Mouse (Mus musculus) right cerebral cortex, postnatal 14 days (tissue): Measurements from ENCODE around the gene Tnfrsf13c.
"Not testable (repeated sequence)": the region's sequence is repeated elsewhere in the genome, so short reads cannot be mapped to it uniquely, and the experiment has no call there.

Experiments used
- DNase-seq: peaks from one replicate; pipeline ENCODE4 v3.0.0; 2022

The Tnfrsf13c gene

DNA sequence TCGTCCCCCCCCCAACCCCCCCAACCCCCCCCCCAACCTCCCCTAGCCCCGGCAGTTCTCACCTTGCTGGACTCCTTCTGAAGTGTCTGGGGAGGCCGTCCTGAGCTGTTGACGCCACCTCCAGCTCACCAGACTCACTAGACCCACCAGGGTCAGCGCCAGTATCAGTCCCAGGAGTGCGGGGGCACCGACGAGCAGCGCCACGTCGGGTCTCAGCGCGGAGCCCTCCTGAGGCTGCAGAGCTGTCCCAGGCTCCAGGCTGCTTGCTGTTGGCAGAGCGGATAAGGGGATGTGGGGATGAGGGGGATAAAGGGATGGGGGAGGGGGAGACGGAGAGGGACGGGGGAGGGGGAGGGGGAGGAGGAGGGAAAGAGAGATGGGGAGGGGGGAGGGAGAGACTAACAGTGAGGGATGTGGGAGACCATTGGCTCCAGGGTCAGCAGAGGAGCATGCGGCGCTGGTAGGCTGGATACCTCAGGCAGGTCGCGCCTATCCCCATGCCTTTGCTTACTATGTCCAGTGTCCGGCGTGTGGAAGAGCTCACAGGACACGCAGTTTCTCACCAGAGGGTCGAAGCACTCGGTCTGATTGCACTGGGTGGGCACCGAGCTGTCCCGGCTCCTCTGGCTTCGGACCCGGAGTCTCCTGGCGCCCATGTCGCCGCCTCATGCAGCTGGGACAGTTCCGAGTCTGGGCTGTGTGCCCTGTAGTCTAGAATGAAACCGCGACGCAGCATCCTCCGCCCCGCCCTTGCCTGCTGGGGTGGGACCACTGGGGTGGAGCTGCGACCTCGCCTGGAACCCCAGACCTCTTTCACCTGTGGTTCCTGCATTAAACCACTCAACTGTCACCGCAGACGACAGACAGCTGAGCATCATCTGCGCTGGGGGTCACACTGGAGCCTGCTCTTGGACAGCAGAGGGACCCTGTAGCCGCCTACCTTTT, at the start of gene Tnfrsf13c:
Gene Tnfrsf13c (minus strand): TSS at position 713 of the 945 bp plus-strand sequence.
- DNase-seq: no peak

DNA sequence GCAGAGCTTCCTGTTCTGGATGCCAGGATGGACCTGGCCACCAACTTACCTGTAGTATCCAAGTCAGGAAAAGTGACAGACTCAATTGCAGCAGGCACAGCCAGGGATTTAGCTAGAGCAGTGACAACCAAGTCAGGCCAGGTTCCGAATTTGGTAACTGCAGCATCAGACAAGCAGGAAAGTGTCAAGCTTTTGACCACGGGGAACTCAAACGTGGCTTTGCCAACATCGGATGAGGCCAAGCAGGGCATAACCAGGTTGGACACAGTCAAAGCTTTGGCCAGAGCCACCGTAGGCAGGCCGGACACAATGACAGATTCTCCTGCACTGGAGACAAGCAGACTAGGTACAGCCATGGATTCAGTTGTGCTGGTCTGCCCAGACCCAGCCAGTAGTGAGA, 48.1 kb upstream of the Tnfrsf13c start:
- DNase-seq: no peak

DNA sequence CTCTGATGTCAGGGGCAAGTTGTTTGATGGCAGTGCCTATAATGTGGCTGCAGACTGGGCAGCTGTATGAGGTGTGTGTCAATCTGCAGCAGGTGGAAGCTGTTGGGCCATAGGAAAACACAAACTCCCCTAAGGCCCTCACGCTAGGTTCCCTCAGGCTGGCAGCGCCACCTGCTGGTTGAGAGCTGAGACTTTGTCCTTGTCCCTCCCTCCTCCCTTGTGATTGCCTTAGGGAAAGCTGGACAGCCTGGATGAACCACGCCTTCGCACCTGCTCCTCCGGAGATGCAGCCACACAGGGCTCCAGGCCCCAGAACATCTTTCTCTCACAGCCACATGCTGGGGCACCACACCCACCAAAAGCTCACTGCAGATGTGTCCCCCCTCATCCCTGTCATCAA, 47.0 kb upstream of the Tnfrsf13c start:
- peak; percentile 88 for DNase-seq

DNA sequence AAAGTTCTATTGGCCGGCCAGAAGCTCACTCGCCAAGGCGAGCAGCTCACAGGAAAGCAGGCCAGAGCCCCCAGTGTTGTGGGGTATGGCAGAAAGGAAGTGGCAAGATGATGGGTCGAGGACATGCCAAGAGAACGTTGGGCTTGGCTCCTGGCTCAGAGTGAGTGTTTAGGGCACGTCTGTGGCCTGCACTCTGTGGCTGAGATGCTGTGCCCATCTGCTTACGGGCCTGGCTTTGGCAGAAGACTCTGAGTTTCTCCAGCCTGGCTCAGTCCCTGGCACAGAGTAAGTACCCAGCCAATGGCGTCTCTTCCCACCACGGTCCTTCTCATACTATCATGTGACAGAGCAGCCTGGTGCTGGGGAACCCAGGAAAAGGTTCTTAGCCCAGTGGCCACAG, 44.6 kb upstream of the Tnfrsf13c start:
- no peak for DNase-seq

DNA sequence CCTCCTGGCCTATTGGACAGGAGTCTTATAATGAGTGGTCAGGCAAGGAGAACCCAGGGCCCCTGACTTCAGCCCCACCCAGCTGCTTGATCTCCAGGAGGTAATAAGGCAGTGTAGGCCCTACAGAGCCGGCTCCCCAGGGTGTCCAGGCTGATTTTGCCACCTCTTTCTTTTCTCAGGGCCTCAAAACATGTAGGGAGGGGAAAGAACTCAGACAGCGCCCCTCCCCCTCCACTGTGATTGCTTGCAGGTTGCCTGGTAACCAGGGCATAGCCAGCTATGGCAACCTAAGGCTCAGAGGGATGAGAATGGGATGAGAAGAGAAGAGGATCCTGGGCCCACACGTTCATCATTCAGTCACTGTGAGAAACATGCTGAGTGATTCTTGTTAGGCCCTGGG, 44.0 kb upstream of the Tnfrsf13c start:
- DNase-seq: peak; percentile 82

DNA sequence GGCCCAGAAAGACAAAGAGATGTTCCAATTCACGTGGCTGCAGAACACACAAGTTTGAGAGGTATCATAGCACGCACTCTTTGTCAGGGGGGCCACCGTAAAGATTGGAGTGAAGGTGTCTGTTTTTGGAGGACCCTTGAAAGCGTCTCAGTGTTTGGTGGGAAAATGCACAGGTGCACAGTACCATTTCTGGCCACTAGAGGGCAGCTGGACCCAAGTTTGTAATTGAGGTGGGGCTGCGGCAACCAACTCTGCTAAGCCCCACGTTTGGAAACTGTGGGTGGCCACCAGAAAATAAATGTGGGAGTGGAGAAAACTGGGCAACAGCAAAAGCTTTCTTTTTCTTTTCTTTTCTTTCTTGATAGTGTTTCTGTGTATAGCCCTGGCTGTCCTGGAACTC, 42.2 kb upstream of the Tnfrsf13c start:
- peak; percentile 73 for DNase-seq

DNA sequence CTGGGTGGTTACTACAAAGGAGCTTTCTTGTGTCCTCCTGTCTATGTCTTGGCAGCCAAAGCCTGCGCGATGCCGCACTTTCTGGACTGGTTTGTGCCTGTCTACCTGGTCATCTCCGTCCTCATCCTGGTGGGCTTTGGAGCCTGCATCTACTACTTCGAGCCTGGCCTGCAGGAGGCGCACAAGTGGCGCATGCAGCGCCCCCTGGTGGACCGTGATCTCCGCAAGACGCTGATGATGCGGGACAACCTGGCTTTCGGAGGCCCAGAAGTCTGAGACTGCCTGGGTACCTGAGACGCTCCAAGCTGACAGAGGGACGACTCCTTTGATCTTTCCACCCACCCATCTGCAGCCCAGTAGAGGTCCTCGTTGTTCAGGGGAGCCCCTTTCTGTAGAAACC, 35.3 kb upstream of the Tnfrsf13c start:
- peak; percentile 90 for DNase-seq

DNA sequence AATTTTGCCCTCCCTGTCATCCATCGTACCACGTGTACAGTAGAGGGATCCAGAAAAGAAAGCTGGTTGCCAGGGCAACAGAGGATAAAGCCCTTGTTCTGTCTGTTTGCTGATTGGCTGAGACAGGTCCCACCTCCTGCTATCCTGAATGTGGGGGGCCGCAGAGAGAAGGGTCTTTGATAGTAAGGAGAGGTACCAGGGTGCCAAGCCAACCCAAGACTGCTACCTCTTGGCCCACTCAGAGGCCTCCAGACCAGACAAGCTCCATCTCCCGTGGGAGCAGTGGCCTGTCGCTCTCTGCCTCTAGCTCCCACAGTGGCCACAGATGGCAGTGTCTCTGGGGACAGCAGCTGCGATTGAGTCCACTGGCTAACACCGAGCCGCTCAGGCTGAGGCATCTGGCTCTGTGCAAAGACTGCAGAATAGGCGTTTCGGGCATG, 31.8 kb upstream of the Tnfrsf13c start:
- DNase-seq: peak; percentile 68

DNA sequence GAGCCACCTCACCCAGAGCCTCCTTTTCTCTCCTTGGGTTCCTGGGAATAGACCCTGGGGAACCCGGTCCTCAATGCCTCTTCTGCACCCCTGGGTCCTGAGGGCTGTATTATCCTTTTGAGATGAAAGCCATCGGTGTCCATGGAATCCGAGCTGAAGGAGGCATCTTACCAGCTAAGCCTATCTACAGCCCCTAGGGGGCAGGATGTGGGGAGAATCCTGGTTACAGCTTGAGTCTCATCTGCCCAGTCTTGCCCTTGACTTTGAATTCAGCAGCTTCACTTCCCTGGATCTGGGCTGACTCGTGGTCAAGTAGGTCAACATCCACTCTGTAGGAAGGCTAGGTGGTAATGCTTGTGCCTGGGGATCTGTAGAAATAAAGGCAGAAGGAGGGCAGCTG, 31.1 kb upstream of the Tnfrsf13c start:
- DNase-seq: peak; percentile 42

DNA sequence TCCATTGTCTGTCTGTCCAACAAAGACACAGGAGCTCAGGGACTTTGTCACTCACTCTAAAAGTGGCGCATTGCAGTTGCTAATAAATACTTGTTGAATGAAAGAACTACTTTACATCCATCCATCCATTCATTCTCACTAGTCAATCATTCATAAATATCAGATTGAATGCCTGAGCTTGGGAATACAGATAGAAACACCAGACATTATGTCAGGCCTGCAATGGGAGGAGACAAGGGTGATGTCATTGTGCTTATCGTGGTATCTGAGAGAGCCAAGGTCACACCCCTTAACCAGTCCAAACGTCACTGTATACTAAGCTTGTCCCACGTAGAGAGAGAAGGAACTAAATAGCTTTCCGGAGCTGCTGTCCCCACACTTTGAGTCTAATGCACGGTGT, 27.9 kb upstream of the Tnfrsf13c start, which contains the start of gene 1500009C09Rik:
Gene 1500009C09Rik (plus strand): TSS at position 301 of the 400 bp plus-strand sequence.
- no peak for DNase-seq

DNA sequence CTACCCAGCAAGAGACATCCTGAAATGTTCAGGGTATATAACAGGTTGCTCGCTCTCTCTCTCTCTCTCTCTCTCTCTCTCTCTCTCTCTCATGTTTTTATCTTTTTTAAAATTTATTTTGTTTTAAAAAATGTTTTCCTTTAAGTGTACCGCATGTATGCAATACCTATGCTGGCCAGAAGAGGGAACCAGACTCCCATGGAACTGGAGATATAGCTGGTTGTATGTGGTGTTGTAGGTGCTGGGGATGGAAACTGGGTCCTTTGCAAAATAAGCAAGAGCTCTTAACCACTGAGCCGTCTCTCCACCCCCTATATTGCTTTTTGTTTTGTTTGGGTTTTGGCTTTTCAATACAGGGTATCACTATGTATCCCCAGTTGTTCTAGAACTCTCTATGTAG, 27.4 kb upstream of the Tnfrsf13c start:
- DNase-seq: no peak

DNA sequence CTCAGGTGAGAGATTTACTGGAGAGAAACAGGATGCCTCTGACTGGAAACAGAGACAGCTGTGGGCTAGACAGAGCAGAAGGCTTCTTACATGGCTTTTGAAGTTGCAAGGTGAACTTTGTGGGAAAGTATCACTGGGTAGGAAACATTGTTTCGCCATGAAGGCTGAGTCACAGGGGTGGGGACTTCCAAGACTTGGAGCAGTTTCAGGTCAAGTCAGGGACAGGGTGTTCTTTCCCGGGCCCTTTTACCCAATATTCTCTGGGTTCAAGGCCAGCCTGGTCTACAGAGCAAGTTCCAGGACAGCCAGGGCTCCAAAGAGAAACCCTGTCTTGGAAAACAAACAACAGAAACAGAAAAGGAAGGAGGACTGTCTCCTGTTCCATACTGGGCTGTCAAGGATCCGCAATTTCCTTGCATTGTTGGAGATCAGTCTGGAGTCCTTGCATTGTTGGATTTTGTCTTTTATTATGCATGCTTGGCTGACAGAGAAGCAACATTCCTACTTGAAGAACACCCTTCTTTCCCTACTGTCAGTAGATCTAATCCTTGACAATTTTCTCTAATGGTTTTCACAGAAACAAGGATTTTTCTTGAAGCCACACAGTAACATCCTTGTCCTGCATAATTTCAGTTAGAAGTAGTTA, 23.1 kb upstream of the Tnfrsf13c start:
- no peak for DNase-seq

DNA sequence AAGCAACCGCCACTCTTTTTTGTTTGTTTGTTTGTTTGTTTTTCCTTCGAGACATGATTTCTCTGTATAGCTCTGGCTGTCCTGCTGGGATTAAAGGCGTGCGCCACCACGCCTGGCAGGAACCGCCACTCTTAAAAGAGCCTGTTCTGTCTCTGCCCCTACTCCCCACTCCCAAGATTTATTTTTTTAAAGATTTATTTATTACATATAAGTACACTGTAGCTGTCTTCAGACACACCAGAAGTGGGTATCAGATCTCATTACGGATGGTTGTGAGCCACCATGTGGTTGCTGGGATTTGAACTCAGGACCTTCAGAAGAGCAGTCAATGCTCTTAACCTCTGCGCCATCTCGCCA, 20.6 kb upstream of the Tnfrsf13c start:
- not testable (repeated sequence) for DNase-seq

DNA sequence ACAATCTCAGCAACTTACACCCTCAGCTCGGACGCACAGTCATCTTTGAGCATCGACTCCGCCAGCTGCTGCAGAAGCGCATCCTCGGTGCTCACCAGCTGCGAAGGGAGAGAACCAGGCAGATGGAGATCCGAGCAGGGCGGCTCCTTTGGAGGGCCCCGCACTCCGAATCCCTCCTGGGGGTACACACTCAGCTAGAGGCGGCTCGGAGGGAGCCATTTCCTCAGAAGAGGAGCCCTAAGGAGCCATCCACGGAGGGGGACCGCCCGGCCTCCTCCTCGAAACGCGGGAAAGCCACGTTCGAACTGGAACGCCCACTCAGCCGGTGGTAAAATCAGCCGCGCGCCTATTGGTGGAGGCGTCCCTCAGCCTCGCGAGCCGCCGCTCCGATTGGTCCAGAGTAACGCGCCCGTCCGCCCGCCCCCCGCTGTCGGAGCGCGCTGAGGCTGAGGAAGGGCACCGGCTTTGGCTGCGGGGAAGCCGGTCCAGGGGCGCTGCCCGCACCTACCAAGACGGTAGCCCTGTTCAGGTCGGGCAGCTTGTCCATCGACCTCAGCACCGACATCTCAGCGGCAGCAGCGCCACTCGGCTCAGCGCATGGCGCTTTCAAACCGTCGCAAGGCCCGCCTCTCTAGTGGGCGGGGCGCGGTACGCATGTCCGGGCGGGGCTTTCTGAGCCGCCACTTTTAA, 20.1 kb upstream of the Tnfrsf13c start, which contains the start of gene Cenpm:
Gene Cenpm (minus strand): TSS at position 634 of the 690 bp plus-strand sequence.
- peak; percentile 96 for DNase-seq

DNA sequence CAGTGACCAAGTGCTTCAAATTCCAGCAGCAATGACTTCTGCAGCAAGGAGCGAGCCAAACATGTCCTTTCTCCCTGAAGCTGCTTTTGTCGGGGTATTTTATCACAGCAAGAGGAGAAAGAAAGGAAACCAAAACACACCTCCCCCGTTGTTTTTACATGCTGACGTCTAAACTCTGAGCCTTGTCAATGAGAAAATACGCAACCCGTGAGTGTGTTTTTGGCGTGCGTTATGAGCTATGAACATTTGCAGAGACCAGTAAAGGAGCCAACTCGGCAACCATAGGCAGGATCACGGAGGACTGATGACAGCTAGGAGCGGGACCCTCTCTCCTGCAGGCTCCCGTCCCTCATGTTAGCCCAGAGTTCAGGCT, 19.6 kb upstream of the Tnfrsf13c start:
- DNase-seq: no peak

DNA sequence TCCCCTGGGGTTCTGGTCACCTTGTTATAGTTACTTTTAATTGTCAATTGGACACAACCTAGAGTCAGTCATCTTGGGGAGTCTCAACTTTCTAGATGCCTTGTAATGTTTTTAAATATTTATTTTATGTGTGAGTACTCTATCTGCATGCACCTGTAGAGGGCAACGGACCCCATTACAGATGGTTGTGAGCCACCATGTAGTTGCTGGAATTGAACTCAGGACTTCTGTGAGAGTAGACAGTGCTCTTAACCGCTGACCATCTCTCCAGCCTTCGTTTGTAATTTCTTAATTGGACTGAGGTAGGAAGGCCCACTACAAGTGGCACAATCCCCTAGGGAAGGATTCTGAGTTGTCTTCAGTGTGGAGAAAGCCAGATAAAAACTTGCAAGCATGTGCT, 19.1 kb upstream of the Tnfrsf13c start:
- DNase-seq: no peak

DNA sequence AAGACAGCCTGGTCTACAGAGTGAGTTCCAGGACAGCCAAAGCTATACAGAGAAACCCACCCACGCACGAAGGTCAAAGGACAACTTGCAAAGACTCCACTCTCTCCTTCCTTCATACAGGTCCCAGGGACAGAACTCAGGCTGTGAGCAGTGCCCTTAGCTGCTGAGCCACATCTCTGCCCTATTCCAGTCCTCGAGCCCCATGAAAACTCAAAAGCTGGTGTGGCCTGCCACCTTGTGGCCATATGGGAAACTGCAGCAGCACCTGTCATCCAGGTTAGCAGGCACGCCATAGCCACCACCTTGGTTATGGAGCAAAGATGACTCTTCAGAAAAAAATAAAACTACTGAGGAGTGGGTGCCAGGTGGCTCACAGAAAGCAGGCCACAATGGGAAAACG, 12.4 kb upstream of the Tnfrsf13c start:
- peak; percentile 72 for DNase-seq

DNA sequence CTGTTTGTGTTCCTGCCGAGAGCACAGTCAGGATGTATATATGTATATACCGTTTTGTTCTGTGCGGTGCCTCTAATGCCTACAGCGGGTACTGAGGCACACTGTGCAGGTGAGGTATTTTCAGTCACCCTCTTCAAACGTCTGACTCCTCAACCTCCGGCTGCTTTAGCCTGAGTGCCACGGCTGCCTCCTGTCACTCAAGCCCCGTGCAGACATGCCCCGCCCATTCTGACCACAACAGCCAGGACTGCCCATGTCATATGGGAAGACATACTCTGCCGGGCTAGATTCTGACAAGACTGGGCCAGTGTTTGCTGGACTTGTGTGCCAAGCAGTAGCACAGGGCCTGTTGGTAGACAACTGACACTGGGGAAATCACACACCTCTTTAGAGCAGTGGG, 11.5 kb upstream of the Tnfrsf13c start:
- no peak for DNase-seq

DNA sequence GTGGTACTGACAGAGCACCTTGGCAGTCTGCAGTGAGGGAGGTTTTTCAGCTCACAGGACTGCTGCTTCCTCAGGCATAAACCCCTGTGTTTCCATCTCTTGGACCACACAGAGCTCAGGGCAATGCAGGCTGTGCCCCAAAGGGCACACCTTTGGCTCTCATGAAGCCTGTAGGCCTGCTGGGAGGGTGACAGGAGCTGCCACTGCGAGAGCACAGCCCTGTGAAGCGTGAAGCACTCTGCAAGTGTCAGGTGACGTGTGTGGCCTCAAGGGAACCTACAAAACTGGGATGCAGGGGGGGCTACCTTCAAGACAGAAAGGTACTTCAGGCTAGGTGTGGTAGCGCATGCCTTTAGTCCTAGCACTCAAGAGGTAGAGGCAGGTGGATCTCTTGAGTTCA, 8.5 kb upstream of the Tnfrsf13c start:
- DNase-seq: no peak

DNA sequence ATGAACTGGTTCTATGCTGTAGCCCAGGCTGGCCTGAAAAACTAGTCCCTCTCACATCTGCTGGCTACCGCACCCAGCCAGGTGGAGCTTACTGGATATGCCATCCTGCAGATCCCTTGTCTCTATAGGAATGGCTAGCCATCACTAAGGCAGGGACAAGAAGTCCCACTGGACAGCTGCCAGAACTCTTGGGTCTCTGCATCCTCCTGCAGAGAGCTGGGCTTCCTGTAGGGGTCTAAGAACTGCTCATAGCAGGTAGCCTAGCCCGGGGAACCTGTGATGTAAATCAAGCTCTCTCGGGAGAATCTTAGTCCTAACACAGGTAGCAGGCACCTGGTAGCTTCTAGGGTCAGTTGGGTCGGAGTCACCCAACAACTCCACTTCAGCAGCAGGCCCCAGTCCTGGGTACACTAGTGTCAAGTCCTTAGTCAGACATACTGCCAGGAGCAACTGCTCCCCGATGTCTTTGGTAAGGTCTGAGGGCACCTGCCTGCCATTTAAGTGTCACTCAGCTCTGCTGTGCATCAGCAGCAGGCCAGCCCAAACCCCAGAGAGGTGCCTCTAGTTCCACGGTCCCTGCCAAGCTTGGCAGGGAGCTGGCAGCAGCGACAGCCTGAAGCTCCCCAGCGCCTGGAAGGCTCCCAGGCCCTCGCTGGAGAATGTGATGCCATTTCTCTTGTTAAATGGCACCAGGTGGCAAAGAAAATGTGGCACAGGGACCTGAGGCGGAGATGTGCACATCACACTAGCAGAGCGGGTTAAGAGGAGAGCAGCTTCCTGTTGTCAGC, 7.6 kb upstream of the Tnfrsf13c start:
- DNase-seq: peak; percentile 54

DNA sequence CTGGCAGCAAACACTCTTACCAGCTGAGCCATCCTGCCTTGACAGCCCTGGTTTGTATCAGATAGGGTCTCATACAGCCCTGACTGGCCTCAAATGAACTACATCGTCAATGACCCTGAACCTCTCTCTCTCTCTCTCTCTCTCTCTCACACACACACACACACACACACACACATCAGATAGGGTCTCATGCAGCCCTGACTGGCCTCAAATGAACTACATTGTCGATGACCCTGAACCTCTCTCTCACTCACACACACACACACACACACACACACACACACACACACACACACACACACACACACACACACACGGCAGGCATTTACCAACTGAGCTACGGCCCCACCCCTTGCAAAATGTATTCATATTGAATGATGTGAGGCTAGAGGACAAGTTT, 6.9 kb upstream of the Tnfrsf13c start:
- DNase-seq: no peak

DNA sequence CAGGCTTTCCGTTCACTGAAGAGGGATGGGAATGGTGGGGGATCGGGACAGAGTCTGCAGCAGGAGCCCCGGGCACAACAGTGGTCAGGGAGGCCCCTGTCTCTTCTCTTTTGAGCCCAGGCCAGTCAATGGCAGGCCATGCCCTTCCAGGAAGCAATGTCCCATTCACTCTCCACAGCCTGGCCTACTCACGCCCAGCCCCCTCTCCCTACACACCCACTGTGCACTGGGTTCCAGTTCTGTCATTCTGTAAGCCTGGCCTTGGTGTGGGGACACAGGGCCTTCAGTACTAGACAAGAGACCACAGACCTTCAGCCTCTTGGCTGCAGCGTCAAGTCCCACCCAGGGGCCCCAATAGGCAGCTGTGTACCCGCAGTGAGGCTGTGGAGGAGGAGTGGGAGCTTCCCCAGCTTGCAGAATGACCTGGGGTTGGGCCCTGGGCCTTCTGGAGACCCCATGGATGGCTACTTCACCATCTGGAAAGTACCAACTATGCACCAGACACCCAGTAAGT, 6.0 kb upstream of the Tnfrsf13c start:
- no peak for DNase-seq
